Mouse (Mus musculus) adrenal gland, postnatal 14 days (tissue): ENCODE results near the gene Stxbp1. TPM values are rescaled to one million over a fixed set of nuclear protein-coding genes. Genes with fewer than 3 reads are reported as not detected.

Experiments
- DNase-seq: peaks from one replicate; pipeline ENCODE4 v3.0.0; 2021; ENCODE audit warnings: mixed read lengths
- total RNA-seq: library from RNA; stranded (reverse); gene quantifications from 2 replicates; pipeline ENCODE4 v1.2.3, GENCODE M21; 2021

The Stxbp1 gene
- total RNA-seq, 1 experiment from 2014 or later: 25.2 TPM

GRCm38 (mm10) chr2:32787176-32787575 lies 59.9 kb downstream of the Stxbp1 start:
- no peak for DNase-seq

DNA sequence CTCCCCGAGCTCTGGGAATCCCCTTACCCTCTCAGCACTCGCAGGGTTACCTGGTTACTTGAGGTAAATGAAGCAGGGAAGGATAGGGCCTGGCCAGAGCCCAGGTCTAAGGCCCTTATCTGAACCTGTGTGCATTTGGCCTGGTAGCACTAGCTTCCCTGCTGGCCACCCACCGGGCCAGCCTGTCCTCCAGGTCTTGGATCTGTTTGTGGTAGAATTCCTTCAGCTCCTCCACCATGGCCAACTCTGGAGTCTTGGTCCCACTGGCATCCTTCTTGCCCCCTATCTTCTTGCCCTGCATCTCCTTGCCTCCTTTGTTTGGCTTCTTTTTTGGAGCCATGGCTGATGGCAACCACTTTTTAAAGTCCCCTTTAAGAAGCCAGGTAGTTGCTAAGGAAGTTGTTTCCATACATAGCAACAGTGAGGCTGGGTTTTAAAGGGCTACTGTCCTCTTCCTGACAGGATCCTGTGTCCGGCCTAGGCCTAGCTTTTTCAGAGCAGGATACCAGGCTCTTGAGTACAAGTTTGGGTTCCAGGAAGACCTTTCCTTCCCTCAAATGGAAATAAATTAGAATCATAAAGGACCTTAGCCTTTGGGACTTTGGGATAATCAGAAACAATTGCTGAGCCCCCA lies 62.9 kb downstream of the Stxbp1 start, which contains the start of gene Cfap157:
Gene Cfap157 (minus strand): TSS at position 381 of the 634 bp plus-strand sequence.
- no peak for DNase-seq

DNA sequence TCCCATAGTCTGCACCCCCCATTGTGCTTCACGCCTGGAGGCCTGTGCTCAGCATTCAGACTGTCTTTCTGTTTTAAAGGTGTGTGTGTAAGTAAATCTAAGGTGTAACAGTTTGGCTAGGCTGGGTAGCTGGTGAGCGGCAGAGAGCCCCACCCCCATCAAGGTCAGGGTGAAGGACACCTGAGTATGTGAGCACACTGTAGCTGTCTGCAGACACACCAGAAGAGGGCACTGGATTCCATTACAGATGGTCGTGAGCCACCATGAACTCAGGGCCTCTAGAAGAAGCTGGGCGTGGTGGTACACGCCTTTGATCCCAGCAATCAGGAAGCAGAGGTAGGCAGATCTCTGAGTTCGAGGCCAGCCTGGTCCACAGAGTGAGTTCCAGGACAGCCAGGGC lies 65.3 kb downstream of the Stxbp1 start:
- no peak for DNase-seq

DNA sequence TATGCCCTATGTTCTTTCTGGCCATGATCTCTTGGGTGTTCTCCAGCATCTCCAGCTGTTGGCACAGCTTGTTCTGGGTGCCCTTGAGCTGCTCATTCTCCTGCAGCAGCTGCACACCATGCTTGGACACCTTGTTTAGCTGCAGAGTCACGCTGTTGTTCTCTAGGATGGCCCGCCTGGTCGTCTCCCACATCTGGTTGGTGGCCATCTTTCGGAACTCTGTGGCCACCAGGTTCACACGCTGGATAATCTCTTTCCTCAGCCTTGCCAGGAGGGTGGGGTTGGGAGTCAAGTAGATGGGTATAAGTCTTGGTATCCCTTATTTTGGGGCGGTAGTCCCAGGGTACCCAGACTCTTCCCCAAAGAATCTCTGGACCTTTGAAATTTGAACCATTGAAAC lies 67.3 kb downstream of the Stxbp1 start:
- no peak for DNase-seq

GRCm38 (mm10) chr2:32779131-32779530 lies 67.9 kb downstream of the Stxbp1 start:
- DNase-seq: peak; percentile 80

DNA sequence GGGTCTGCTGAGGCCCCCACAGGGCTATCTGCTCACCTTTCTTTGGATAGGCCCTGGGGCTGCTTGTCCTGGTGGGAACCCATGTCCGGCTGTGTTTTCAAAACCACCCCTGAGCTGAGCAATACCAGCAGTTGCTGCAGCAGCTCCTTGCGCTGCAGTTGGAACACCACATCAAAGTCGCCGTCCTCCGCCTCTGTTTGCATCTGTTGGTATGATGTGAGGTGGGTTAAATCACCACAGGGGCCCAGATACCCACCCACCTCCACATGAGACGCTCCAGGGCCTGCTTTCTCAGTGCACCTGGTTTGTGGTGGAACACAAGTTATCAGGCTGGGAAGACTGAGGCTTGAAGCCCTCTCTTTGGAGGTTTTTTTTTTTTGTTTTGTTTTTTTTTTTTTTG lies 69.0 kb downstream of the Stxbp1 start:
- no peak for DNase-seq

DNA sequence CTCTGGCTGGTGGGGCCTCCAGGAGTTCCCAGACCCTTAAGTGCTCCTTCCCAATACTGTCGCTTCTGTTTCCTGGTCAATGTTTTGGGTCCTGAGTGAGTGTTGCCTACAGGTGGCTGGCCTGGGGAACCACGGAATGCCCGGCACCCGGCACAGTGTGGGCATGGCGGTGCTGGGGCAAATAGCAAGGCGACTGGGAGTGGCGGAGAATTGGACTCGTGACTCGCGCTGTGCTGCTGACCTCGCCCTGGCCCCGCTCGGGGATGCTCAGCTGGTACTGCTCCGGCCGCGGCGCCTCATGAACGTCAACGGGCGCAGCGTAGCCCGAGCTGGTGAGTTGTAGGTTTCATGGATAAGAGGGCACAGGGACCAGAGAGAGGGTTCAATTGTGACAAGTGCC lies 70.9 kb downstream of the Stxbp1 start:
- no peak for DNase-seq

GRCm38 (mm10) chr2:32775359-32776074 lies 71.5 kb downstream of the Stxbp1 start, which contains the start of the genes Ttc16 and Ptrh1:
TSS of gene Ttc16 (minus strand) at chr2:32775633.
TSS of gene Ptrh1 (plus strand) at chr2:32775786.
- peak; percentile 100 for DNase-seq

DNA sequence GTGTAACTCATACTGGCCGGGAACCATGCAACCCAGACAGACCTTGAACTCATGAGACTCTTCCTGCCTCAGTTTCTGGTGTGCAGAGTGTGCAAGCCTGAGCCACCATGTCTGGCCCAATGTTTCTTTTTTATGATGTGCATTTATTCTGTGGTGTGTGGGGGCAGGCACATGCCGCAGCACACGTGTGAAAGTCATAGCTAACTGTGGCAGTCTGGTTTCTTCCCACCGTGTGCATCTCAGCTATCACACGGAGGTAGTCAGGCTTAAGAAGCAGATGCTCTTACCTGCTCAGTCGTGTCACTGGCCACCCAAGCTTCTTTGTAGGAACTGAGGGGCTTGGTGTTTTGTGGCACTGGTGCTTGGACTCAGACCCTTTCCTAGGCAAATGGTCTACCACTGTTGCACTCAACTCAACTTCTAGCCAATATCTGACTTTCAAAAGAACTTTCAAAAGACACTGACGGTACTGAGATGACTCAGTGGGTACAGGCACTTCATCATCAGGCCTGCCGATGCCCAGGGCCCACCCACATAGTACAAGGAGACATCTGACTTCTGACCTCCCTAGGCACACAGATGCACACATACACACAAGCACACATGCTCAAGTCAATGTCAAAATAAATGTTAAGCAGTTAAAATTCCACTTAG lies 74.3 kb downstream of the Stxbp1 start:
- no peak for DNase-seq

GRCm38 (mm10) chr2:32771886-32772285 lies 75.2 kb downstream of the Stxbp1 start:
- DNase-seq: no peak

DNA sequence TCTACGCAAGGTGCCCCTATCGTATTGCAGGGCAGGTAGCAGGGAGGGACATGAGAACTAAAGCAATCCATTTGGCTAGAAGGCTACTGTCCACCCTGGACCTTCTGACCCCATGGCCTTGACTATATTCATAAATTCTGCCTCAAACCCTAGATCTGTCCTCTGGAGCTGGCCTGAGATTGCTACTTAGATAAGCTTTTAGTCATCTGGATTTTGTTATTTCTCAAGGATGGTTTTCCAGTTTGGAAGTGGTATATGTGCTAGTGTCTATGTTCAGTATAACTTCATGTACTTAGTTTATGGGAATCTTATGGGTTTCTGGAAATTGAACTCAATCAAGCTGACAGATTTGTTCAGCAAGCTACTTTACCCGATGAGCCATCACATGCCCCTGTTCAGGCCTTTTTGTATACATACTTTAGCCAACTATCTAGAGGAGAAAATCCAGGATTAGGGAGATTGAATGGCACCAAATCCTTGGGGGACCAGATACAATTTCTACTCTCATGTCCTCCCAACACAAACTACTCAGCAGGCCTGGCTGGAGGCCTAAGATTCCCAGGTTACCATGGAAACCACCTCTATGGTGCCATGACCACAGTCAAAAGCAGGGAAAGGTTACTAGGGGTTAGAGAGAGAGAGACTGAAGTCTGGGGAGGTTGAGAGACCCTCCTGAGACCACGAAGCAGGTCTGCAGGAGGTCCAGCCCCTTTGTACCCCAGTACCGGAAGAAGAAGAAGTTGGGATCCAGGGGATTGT lies 77.5 kb downstream of the Stxbp1 start:
- no peak for DNase-seq

- no peak for DNase-seq
Observed at GRCm38 (mm10) chr2:32768661-32769285, 78.3 kb downstream of the Stxbp1 start.

GRCm38 (mm10) chr2:32767241-32767640 lies 79.8 kb downstream of the Stxbp1 start:
- DNase-seq: no peak

DNA sequence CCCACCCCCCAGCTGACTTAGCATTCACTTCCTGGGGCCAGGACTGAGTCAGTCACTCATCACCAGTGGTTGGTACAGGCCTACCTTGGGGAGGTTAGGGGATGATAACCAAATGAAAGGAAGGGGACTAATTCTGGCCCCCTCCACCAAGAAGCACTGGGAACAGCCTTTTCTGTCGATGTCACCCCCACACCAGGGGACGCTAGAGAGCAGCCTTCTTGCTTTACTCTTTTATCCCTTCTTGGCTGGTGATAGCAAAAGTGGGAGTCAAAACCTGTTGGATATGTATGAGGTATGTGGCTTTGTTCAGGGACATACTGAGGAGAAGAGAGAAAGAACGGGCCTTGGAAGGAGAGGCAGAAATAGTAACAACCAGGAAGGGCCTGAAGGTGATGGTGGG lies 83.7 kb downstream of the Stxbp1 start:
- no peak for DNase-seq

GRCm38 (mm10) chr2:32761859-32762258 lies 85.2 kb downstream of the Stxbp1 start:
- DNase-seq: no peak

GRCm38 (mm10) chr2:32761361-32761760 lies 85.7 kb downstream of the Stxbp1 start:
- DNase-seq: no peak

DNA sequence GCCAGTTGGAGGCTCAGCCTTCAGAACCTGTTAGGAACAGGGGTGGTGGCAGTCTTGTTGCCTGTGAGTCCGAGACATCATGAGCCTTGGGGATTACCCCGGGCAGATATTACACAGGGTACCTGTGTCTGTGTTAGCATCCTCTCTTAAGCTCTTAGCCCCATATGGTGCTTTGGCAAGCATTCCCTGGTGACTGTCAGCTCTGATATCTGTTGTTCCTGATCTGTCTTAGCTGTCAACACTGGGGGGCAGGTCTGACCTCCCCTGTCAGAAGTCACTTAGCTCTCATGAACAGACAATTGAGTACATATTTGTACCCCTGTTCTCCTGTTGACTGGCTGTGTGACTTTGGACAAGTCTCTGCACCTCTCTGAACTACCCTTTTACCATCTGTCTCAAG lies 88.0 kb downstream of the Stxbp1 start:
- DNase-seq: no peak

DNA sequence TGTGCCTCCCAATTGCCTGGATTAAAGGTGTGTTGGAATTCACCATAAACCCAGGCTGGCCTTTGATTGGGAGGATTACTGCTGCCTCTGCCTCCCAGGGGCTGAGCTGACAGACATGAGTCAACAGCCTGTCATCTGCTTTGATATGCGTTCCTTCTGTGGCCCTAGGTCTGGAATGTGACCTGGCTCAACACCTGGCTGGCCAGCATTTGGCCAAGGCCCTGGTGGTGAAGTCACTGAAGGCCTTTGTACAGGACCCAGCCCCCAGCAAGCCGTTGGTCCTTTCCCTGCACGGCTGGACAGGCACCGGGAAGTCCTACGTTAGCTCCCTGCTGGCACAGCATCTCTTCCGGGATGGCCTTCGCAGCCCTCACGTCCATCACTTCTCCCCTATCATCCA lies 88.5 kb downstream of the Stxbp1 start:
- no peak for DNase-seq

- DNase-seq: peak; percentile 98
Observed at GRCm38 (mm10) chr2:32757056-32757845, 89.8 kb downstream of the Stxbp1 start, which contains the start of gene Tor2a. TSS of gene Tor2a (plus strand) at chr2:32757234.

GRCm38 (mm10) chr2:32756674-32757055 lies 90.4 kb downstream of the Stxbp1 start:
- DNase-seq: no peak

- peak; percentile 61 for DNase-seq
Observed at GRCm38 (mm10) chr2:32752181-32752580, 94.9 kb downstream of the Stxbp1 start.
